Comparison of ENCODE assay signal across 9 mouse cellular contexts in the genomic region with DNA sequence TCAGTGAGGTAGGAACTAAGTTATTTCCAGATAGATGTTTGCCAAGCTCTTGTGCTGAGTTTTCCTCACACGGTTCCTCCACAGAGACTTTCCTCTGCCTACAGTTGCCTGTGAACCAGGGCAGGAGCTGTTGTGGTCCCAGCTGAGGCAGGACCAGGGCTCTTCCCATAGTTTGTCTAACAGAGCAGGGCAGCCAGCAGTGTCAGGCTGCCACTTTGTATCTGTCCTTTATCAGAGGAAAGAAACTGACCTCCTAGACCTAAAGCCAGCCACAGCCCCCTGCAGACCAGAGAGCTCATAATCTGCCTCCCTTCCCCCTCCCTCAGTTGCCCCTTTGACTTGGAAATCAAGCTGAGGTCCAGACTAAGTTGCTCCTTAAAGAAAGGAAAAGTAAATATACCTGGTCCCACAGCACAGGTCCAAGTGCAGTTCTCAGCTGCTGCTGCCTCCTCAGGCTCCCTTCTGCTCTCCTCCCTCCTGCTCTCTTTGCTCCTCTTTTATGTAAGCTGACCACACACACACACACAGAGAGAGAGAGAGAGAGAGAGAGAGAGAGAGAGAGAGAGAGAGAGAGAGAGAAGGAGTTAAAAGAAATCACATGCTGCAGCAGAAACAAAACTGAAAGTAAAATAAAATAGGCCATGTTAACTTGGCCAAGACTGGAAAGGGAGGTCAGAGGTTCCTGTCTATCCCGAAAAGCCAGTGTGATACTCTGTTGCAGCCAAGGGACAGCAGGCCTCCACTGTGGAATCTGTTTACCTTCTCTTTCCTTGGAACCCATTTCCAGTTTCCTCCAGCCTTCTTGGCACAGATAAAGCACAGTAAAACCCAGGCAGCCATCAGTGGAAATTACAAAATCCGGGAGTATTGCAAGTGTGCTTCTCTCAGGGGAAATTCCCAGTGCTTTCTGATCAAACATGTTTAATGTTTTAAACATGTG. TPM values are rescaled to one million over a fixed set of nuclear protein-coding genes. Genes with fewer than 3 reads are reported as not detected.
DNase-seq lines count a peak whose midpoint lies in the region; ATAC-seq and TF ChIP-seq lines count a peak whose summit lies in the region.
"Not testable (repeated sequence)": the region's sequence is repeated elsewhere in the genome, so short reads cannot be mapped to it uniquely, and the experiment has no call there.
"Had no signal": no experiment of that assay in that cellular context is flagged by ENCODE, and none has a peak within 500 bp of the region (broad histone marks: within the 10 kb centered on the region; RNA-seq: fewer than 3 reads in every experiment).

Gene Gm43302 (minus strand): TSS at position 470 of the 940 bp plus-strand sequence.
Gene Gbp6 (minus strand): TSS at position 473 of the 940 bp plus-strand sequence.

- WGBS in heart, adult 2 months: 16% methylated on average over 3 of the region's 3 CpGs
- 38% methylated on average over 3 of the region's 3 CpGs for WGBS in hindbrain, embryonic 15.5 days
- WGBS in lung, embryonic 15.5 days: 10% methylated on average over 3 of the region's 3 CpGs

- not testable (repeated sequence) for ATAC-seq in hindbrain, embryonic 15.5 days (ENCODE audit: low FRiP score, low read depth)
- ATAC-seq in lung, embryonic 15.5 days (ENCODE audit: borderline replicate concordance, extremely low read depth, low FRiP score, low TSS enrichment): peak; percentile 85

- not testable (repeated sequence) for H3K79me2 ChIP-seq in heart, adult 2 months (replicated peaks; ENCODE audit: control insufficient read depth, insufficient read depth, low read length)

- H3K4me3 ChIP-seq in heart, adult 2 months: peak within 1 kb of the TSS; percentile 45
- H3K4me3 ChIP-seq in hindbrain, embryonic 15.5 days; lung, embryonic 15.5 days: not testable (repeated sequence)

- peak within 1 kb of the TSS; percentile 41 for H3K9ac ChIP-seq in heart, adult 2 months (ENCODE audit: low read depth, low read length)
- not testable (repeated sequence) for H3K9ac ChIP-seq in hindbrain, embryonic 15.5 days; lung, embryonic 15.5 days

- peak within 1 kb of the TSS; percentile 86 for H3K27ac ChIP-seq in heart, adult 2 months
- 0 out of 2 replicates have a peak within 1 kb of the TSS, but pooled peaks have one; percentile 42 for H3K27ac ChIP-seq in hindbrain, embryonic 15.5 days (replicated peaks)
- peak within 1 kb of the TSS; percentile 66 for H3K27ac ChIP-seq in lung, embryonic 15.5 days

- DNase-seq in adrenal gland, postnatal 14 days: peak; percentile 44
- peak; percentile 51 to 63 for DNase-seq in cerebellum, postnatal 25 days
- DNase-seq in heart, adult 2 months: peak; percentile 47 to 68
- peak; percentile 13 to 50 for DNase-seq in kidney, postnatal 25 days
- peak; percentile 35 for DNase-seq in retina, postnatal 1 day

- peak; percentile 53; the same call in 1 of the 2 replicates for TF ChIP-seq EP300 in heart, adult 2 months (IDR thresholded peaks at IDR 0.05; ENCODE audit: insufficient read depth, low read depth, low read length)

- H3K36me3 ChIP-seq in heart, adult 2 months (ENCODE audit: control insufficient read depth, insufficient read depth, low read length); hindbrain, embryonic 15.5 days; lung, embryonic 15.5 days: not testable (repeated sequence)

- H3K27me3 ChIP-seq in heart, adult 2 months (ENCODE audit: control insufficient read depth, insufficient read depth, low read length); hindbrain, embryonic 15.5 days; lung, embryonic 15.5 days: not testable (repeated sequence)

- intact Hi-C loops in heart, adult 2 months (cut with DNase I): loop anchor here (1.0 kb wide), 1 partner anchor 147 kb away; no protein-coding TSS in a partner anchor

- not testable (repeated sequence) for TF ChIP-seq POLR2A in heart, adult 2 months (IDR thresholded peaks at IDR 0.05; ENCODE audit: insufficient read depth, low read depth, low read length)

- not testable (repeated sequence) for H3K4me2 ChIP-seq in hindbrain, embryonic 15.5 days
- H3K4me2 ChIP-seq in lung, embryonic 15.5 days: peak within 1 kb of the TSS; percentile 27

- TF ChIP-seq CTCF in heart, adult 2 months (IDR thresholded peaks at IDR 0.05): not testable (repeated sequence)

- H3K9me3 ChIP-seq in hindbrain, embryonic 15.5 days; lung, embryonic 15.5 days: not testable (repeated sequence)

- H3K4me1 ChIP-seq in heart, adult 2 months (ENCODE audit: control insufficient read depth, insufficient read depth, low read length); hindbrain, embryonic 15.5 days (replicated peaks): not testable (repeated sequence)
- H3K4me1 ChIP-seq in lung, embryonic 15.5 days: 0 out of 2 replicates have a peak, but pooled peaks cover 10% of the 10 kb centered on the region

RNA-seq across cellular contexts. Expression of gene Gm43302, which starts in this region (rescaled TPM):
- total RNA-seq in adrenal gland, postnatal 14 days (2021): 0.22 TPM in 1 of 2 replicates, not detected in the other
- total RNA-seq in heart, adult 2 months (2021): 1 to 10 TPM in 1 of 2 experiments, under 1 TPM in 1; 0.25 to 1.9 TPM
- 3.0 and 4.5 TPM in 2 replicates for polyA plus RNA-seq in heart, adult 2 months (2012; rRNA removed)
- 0.38 and 0.58 TPM in 2 replicates for polyA plus RNA-seq in hindbrain, embryonic 15.5 days (2015; fragmentation: Nextera tagmentation; extraction: Ambion mirVana)
- not detected in 2 replicates for polyA plus RNA-seq in lung, embryonic 15.5 days (2015; fragmentation: Nextera tagmentation; extraction: Ambion mirVana)
- total RNA-seq: layer of hippocampus, adult 2 months had no signal
- polyA plus RNA-seq: embryonic facial prominence, embryonic 10.5 days had no signal

RNA-seq across cellular contexts. Expression of gene Gbp6, which starts in this region (rescaled TPM):
- total RNA-seq in adrenal gland, postnatal 14 days (2021): 5.7 and 6.0 TPM in 2 replicates
- total RNA-seq in heart, adult 2 months (2021): 10 to 100 TPM; 14.3 to 22.0 TPM
- 4.9 and 5.9 TPM in 2 replicates for polyA plus RNA-seq in heart, adult 2 months (2012; rRNA removed)
- 3.5 and 4.4 TPM in 2 replicates for polyA plus RNA-seq in hindbrain, embryonic 15.5 days (2015; fragmentation: Nextera tagmentation; extraction: Ambion mirVana)
- polyA plus RNA-seq in lung, embryonic 15.5 days (2015; fragmentation: Nextera tagmentation; extraction: Ambion mirVana): 1.8 and 2.2 TPM in 2 replicates
